Mouse (Mus musculus) heart, adult 2 months (tissue): ENCODE data around the gene Caprin2.
A peak's percentile ranks its signal among the peaks of the same experiment; 100 is the strongest.

Experiments
- CTCF ChIP-seq: fragments of 200-600 bp; IDR thresholded peaks from 2 replicates; pipeline ENCODE4 v1.8.1; 2022; ENCODE audit warnings: antibody characterized with exemption, mild to moderate bottlenecking, moderate library complexity
- POLR2A ChIP-seq: fragments of 200-500 bp; IDR thresholded peaks from 2 replicates; pipeline ENCODE4 v1.6.1; 2011; ENCODE audit warnings: mild to moderate bottlenecking, low read depth, low read length, control low read depth; ENCODE audit not compliant: insufficient read depth

- TF ChIP-seq CTCF: peak; percentile 84
- no peak for TF ChIP-seq POLR2A
These were observed 17.9 kb upstream of the Caprin2 start for GRCm38 (mm10) chr6:148913938-148914337.
